Mouse (Mus musculus): ENCODE data around the gene Ccdc157.
A peak's percentile ranks its signal among the peaks of the same experiment; 100 is the strongest.
"Not testable (repeated sequence)": the region's sequence is repeated elsewhere in the genome, so short reads cannot be mapped to it uniquely, and the experiment has no call there.

Gene Ccdc157

GRCm38 (mm10) chr11:4127059-4127458 is 33.0 kb downstream of the Ccdc157 start:
- DNase-seq, result no peak

GRCm38 (mm10) chr11:4123922-4124321 is 36.2 kb downstream of the Ccdc157 start:
- peak; percentile 36 to 41 for DNase-seq

GRCm38 (mm10) chr11:4122742-4123579 is 37.1 kb downstream of the Ccdc157 start, which contains the start of gene Sec14l2:
Sec14l2 (minus strand) TSS chr11:4123415.
- no peak for DNase-seq

DNA sequence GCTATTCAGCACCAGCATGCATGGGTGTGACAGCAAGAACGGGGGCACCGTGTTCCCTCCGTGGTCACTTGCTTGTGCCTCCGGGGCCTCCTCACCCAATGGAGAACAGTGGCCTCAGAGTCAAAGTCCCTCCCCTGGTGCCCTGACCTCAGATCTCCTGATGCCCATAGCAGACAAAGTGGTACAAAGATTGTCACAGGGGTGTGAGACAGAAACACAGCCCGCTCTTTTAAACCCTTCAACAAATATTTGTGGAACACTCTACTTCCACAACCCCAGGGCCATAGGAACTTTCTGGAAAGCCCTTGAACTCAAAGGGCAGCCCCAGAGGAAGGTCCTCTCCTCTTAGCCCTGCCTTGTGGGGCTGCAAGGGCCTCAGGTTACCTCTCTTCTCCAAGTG is 37.9 kb downstream of the Ccdc157 start:
- no peak for DNase-seq

- DNase-seq, result no peak
Measured at GRCm38 (mm10) chr11:4121691-4122090, 38.4 kb downstream of the Ccdc157 start.

DNA sequence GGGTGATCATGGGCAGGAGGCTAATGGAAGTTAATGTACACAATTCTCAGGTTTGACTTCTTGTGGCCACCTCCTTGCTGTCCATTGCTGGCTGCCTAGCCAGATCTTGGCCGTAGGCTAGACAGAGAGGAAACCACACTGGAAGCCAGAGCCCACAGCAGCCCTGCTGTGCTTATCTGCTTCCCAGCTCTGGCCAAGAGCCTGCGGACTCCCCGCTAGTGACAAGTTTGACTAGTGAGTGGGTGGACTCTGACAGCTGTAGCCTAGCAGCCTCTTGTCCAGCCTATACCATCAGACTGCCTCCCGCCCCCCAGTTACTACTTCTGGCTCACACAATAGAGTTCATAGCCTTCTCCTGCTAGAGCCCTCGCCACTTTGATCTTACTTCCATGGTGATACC is 40.5 kb downstream of the Ccdc157 start:
- DNase-seq, result no peak

DNA sequence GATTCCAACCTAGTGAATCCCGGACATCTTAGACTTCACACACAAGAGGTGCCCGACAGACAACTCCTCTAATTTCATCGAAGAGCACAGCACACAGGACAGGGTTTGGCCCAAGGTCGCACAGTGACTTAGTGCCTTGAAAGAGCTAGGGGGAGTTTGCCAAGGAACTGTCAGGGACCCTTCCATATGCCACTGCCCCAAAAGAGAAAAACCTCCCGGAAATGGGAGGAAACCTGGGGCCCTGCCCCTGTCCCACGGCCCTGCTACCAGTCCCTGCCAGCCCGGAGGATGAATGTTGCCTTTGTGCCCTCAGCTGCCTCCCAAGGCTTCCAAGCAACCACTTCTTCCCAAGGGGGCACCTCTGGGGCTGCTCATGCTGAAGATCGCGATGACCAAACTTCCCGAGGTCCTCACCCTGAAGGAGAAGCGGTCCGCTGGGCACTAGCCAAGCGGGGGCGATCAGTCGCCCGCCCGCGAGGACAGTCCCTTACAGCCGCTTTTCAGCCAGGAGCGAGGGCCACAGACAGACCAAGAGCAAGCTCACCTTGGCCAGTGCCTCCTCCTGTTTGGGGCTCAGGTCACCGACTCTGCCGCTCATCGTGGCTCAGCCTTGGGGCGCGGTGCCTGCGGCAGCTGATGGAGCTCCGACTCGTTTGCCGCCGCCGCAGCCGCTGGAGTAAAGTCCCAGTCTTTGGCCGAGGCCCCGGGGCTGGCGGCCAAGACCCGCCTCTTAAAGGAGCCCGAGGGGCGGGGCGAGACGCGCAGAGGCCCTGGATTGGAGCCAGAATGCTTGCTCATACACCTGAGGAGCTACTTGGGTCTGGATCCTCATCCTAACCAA is 41.8 kb downstream of the Ccdc157 start:
- peak; percentile 84 to 87 for DNase-seq

DNA sequence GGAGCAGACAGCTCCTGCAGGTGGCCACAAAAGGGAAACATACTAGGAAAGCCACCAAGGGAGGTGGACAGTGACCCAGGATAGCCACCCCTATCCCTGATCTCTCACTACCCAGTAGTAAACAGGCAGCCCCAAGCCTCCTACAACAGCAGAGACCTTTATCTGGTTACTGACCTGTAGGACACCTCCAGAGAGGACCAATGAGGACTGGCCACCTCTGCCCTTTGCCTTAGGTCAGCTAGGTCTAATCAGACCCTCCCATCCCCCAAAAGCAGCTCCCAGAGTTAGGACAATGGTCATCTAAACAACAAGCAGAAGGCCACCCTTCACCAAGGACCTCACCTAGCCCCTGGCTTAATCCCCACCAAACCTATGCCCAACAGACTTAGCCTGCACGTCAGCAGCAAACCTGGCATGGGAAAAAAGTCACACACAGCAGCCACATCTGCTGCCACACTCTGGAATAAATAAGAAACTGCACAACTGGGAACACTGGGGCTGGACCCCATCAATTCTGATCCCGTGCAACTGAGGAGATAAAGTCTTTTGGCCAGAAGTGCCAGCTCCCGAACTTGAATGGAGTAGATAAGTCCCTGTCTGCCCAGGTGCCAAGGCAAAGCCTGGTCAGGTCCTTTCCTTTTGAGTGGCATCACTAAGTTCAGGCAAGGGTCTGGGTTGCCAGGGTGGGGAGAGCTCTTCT is 42.6 kb downstream of the Ccdc157 start:
- no peak for DNase-seq

DNA sequence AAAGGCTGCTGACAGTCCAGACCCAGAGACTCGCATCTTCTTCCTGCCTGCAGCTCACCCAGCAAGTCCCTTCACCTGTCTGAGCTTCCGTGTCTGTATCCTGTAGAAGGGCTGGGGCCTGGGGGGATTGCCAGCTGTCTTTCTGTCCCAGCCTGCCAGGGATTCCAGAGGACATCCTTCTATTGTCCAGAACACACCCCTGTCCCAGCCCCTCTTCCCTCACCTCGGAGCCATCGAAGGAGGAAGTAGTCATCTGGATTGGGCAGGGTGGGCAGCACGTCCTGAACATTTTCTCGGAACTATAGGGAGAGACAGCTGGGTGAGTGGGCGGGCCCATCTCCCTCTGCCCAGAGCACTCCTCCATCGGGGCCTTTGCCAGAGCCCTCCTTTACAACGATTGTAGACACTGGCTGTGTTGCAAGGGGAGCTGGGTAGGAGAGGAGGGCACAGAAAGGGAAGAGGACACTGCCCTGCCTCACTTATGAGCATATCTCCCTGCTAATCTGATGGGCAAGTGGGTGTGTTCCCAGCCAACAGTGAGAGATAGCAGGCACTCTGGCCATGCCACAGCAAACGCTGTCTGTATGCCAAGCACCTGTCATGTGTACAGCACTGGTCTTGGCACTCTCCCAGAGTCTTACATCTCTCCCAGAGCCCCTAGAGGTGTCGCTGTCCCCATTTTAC is 43.5 kb downstream of the Ccdc157 start:
- peak in 1 of 2 experiments; percentile 39 for DNase-seq

DNA sequence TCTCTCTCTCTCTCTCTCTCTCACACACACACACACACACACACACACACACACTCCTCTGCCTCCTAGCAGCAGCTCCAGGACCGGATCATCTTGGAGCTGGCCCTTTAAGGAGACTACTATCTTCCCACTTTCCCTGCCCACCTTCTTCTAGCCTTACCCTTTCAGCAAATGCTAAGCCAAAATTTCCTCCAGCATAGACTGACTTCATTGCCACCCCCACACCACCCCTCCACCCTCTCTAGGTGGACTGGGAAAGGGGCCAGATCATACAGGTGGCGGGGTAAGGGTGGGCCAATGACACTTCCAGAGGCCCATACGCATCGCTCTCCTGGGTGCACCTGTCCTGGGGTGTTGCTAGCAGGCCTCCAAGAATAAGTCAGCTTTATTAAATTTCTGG is 44.7 kb downstream of the Ccdc157 start:
- no peak for DNase-seq

- DNase-seq, result not testable (repeated sequence)
Measured at GRCm38 (mm10) chr11:4114541-4114940, 45.6 kb downstream of the Ccdc157 start.

GRCm38 (mm10) chr11:4113970-4114369 is 46.1 kb downstream of the Ccdc157 start:
- no peak for DNase-seq

DNA sequence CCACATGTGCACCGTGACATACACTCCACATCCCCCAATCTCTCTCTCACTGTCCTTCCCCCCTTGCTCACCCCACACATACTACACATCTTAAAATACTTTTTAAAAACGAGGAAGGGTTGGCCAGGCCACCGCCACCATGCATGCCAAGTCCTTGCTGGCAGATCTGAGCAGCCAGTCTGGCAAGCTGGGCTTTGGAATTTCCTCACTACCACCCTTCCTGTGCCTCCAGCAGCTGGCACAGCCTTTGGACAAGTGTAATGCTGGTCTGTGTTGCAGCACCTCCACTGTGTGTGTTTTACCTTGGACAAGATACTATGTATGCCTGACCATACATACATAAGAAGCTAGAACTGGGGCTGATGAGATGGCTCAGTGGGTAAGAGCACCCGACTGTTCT is 46.6 kb downstream of the Ccdc157 start:
- DNase-seq, result no peak

- DNase-seq, result no peak
Measured at GRCm38 (mm10) chr11:4112861-4113260, 47.2 kb downstream of the Ccdc157 start.

DNA sequence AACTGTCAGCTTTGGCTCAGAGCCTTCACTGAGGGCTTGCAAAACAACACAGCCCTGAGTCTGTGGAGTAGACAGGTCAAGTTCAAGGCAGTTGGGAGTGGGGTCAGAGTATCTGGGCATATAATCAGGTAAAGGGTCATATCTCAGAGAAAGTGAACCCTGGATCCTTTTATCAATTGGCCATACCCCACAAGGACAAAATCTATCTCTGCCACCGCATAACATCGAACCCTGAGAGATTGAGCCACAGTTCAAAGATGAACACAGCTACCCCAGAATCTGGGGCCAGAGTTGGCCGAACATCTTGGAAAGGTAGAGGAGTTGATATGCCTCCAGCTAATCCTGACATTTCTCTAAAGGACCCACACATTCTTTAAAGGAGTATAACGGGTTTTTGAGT is 48.1 kb downstream of the Ccdc157 start:
- DNase-seq, result no peak

DNA sequence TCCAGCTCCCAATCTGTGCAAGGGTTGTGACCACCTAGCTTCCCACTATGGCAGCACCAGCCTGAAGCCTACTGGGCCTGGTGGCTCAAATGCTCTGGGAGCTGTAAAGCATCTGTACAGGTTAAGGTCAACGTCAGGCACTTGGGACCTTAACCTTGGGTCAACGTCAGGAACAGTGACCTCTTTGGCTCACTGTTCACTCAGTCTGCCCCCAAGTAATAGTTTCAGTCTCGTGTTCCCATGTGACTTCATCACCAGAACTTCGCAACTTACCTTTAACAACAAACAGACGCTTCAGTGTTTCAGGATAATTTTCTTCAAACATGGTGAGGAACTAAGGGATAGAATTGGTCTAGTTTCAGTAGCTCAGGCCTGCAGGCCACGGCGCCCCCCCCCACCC is 51.4 kb downstream of the Ccdc157 start:
- no peak for DNase-seq

DNA sequence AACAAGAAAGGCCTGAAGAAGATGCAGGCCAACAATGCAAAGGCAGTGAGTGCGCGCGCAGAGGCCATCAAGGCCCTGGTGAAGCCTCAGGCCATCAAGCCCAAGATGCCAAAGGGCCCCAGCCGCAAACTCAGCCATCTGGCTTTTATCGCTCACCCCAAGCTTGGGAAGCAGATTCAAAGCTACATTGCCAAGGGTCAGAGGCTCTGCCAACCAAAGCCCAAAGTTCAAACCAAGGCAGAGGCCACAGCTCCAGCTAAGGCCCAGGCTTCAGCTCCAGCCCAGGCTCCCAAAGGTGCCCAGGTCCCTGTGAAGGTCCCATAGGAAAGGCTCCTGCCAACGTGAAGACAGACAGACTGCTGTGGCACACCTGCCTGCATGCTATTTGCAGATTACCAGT is 52.2 kb downstream of the Ccdc157 start:
- DNase-seq, result not testable (repeated sequence)

- no peak for DNase-seq
Measured at GRCm38 (mm10) chr11:4105444-4105843, 54.6 kb downstream of the Ccdc157 start.

GRCm38 (mm10) chr11:4104989-4105388 is 55.1 kb downstream of the Ccdc157 start:
- no peak for DNase-seq

DNA sequence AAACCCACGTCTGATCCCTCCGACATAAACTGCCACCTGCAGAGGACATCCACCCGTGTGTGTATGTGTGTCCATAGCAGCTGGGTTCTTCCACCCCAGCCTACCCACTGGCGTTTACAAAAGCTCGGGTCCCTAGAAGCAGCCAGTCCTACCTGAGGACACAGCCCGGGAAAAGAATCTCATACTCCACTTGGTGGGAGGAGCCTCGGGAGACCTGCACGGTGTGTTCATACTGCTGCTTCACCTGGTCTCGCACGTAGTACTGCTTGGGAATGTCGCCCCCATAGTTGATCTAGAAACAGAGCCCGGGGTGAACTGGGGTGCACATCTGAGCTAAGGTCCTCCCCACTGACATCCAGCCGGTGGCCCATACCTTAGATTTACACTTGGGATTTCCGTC is 56.6 kb downstream of the Ccdc157 start:
- DNase-seq, result no peak

DNA sequence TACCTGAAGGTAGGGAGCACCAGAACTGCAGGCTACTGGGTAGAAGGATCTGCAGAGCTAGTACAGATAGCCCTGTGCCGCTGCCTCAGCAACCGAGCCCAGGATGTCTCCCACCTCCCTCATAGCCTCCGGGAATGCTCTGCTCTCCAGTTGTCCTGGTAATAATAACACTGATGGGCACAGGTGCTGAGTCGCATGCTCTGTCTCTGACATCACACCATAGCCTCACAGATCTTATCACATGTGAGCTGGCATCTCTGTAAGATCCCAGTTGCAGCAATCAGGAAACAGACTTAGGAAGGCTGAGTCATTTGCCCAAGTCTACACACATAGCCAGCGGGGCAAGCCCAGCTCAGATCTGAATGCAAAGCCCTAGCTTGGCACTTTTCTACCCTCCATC is 58.2 kb downstream of the Ccdc157 start:
- no peak for DNase-seq

- DNase-seq, result no peak
Measured at GRCm38 (mm10) chr11:4099447-4099846, 60.6 kb downstream of the Ccdc157 start.

GRCm38 (mm10) chr11:4098816-4099215 is 61.3 kb downstream of the Ccdc157 start:
- DNase-seq, result no peak

All from kidney, postnatal 25 days (tissue).